In genomic region chr1:152531498-152531897, GRCm38 (mm10) we compare ENCODE assay signal across 8 mouse cellular contexts.
DNase-seq lines count a peak whose midpoint lies in the region.

No protein-coding gene starts in this region.

- H3K27ac ChIP-seq in brown adipose tissue, adult 24 weeks (replicated peaks; ENCODE audit: low read depth, low read length), result 0 out of 2 replicates have a peak overlapping the region, but pooled peaks have one; percentile 11
- no peak overlapping the region for H3K27ac ChIP-seq in forebrain, embryonic 10.5 days

- no peaks in the 10 kb centered on the region; the same call in 1 of the 2 replicates for H3K4me1 ChIP-seq in brown adipose tissue, adult 24 weeks (ENCODE audit: control insufficient read depth, insufficient read depth, insufficient read length, low read length)
- H3K4me1 ChIP-seq in forebrain, embryonic 10.5 days, result peaks cover 3% of the 10 kb centered on the region; the same call in 1 of the 2 replicates

- DNase-seq in heart, adult 11 months, result peak; percentile 96
- DNase-seq in heart, postnatal 25 days (ENCODE audit: low spot score), result no peak
- peak; percentile 27 to 51 for DNase-seq in heart, postnatal 36 days
- DNase-seq in lung, postnatal 10 days, result peak; percentile 67
- no peak for DNase-seq in B cell, adult 2 months
- DNase-seq in left cerebral cortex, adult 9 months (ENCODE audit: low spot score in 2 of 2), result no peak
- DNase-seq in forebrain, embryonic 10.5 days (ENCODE audit: extremely low spot score, low spot score), result no peak

- H3K4me3 ChIP-seq in brown adipose tissue, adult 24 weeks (ENCODE audit: insufficient read depth, low read depth, low read length), result no peak overlapping the region
- H3K4me3 ChIP-seq in forebrain, embryonic 10.5 days, result no peak overlapping the region

- H3K9me3 ChIP-seq in forebrain, embryonic 10.5 days, result no peaks in the 10 kb centered on the region

- WGBS in forebrain, embryonic 10.5 days, result 83% methylated on average over 15 of the region's 15 CpGs

- H3K27me3 ChIP-seq in forebrain, embryonic 10.5 days (ENCODE audit: poor library complexity, severe bottlenecking), result no peaks in the 10 kb centered on the region

- intact Hi-C loops in heart, postnatal 25 days (cut with DNase I), result no loop called here
- intact Hi-C loops in heart, postnatal 36 days (cut with DNase I), result loop anchor here (2.0 kb wide), 1 partner anchor 93 kb away; no protein-coding TSS in a partner anchor

- peaks cover 48% of the 10 kb centered on the region for H3K36me3 ChIP-seq in forebrain, embryonic 10.5 days (replicated peaks)

Comparison
In these comparisons a context has a peak if more than half of its experiments do, and no peak if none do; other contexts are left out.
1. DNase-seq: peak in heart, adult 11 months (single experiment), heart, postnatal 36 days (2 of 2) and lung, postnatal 10 days (single experiment); none in heart, postnatal 25 days (single experiment), B cell, adult 2 months (0 of 2), left cerebral cortex, adult 9 months (0 of 2) and forebrain, embryonic 10.5 days (single experiment).